Mouse (Mus musculus) NIH3T3 (cell line): ENCODE results near the gene Plet1.

Experiments
- DNase-seq: peaks from one replicate; pipeline ENCODE4 v3.0.0-alpha.2; 2012; ENCODE audit warnings: low read depth

Plet1 gene

DNA sequence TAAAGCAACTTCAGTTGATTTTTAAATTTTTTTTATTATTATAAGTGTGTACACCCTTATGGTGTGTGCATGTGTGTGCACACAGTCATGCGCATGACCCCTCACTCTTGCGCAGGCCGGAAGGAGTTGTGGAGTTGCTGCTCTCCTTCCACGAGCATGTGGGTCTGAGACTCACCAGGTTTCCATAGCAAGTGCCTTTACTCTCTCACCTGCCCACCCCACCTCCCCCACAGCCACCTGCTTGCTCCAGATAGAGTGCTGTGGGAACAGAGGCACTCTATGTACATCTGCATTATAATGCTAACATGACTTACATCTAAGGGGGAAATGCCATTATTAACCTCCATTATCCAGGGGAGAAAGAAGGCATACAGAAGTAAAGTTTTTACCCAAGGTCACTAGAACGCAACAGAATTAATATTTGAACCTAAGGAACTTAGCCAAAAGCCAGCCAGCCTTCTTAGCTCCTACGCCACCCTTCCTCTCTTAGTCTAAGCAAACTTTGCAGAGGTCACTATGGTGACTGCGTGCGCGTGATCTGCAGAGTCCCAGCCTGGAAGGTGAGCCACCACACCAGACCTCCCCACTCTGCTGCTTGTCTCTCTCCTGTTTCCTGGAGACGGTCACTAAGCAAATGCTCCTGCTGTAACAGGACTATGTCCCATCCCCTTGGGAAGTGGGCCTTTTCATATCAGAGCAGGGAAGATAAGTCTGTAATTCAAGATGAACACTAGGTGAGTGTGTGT lies 1.3 kb downstream of the Plet1 start:
- DNase-seq = no peak

DNA sequence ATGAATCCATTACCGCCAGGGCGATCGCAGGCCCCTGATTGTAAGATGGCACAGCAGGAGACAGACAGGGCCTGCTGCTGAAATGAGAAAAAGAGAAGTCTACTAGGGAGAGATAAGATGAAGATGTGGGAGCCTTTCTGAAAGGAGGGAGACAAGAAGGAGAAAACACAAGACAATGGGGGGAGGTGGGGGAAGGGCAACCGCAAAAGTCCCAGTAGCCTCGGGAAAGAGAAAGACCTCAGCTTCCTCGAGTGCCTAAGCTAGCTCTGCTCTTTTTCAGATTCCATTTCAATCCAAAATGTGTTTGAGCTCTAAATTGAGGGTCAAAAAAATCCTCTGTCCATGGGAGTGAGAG lies 1.8 kb downstream of the Plet1 start:
- DNase-seq = no peak

GRCm38 (mm10) chr9:50496546-50496945 lies 2.2 kb downstream of the Plet1 start:
- no peak for DNase-seq

DNA sequence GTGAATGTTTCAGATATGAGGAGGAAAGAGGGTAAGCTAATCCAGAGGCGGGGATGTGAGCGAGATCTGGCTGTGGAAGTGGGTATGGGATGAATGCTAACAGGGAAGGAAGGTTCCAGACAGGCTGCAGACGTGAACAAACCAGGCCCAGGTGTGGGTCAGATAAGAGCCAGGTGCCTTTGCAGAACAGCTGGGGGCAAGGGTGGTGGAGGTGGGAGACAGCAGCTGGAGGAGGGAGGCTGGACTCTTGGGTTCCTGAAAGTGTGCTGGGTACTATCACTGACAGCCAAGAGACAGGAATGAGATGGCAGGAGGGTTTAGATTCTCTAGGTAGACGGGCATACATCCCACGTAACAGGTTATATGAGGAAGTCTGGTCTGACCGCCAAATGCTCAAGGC lies 2.8 kb downstream of the Plet1 start:
- no peak for DNase-seq

DNA sequence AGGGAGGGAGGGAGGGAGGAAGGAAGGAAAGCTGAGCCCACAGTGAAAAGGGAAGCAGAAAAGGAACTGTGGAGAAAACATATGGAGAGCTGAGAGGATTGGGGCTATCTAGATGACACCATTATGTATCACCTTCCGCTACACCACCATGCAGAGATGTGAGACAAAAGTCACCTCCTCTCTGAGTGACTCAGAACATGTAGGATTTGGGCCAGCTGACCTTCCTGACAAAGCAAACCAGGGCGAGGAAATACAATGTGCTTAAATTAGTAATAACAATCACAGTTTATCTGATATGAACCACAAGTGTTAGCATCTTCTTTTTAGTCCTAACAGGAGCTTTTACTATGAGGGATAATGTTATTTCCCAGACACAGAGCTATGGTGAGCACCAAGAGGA lies 3.2 kb downstream of the Plet1 start:
- DNase-seq = no peak

DNA sequence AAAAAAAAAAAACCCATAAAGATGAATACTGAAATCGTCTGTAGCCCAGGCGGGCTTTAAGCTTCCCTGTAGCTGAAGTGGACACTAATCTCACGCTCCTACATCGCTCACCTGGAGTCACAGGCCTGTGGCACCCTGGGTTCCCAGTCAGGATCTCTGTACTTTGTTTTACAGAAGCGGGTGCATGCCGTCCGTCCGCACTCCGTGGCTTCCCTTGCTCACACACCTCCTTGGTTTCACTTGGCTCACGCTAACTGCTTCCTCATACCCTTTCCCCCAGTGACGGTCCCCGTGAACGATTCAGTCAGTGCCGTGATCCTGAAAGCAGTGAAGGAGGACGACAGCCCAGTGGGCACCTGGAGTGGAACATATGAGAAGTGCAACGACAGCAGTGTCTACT lies 4.5 kb downstream of the Plet1 start:
- no peak for DNase-seq

DNA sequence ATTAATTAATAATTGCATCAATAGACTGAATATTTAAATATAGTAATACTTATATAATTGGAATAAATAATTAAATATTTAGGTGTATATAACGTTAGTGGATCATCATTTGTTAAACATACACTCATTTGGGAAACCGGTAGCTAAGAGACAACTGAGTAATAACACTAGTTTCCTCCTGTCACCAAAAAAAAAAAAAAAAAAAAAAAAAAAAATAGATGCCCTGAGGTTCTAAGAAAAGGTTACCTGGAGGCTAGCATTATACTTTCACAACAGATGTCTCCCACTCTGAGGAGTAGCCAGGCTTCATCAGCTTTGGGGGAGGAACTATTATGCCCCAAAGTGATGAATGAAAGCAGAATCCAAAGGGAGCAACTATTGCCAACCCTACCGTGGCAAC lies 5.5 kb downstream of the Plet1 start:
- DNase-seq = no peak

DNA sequence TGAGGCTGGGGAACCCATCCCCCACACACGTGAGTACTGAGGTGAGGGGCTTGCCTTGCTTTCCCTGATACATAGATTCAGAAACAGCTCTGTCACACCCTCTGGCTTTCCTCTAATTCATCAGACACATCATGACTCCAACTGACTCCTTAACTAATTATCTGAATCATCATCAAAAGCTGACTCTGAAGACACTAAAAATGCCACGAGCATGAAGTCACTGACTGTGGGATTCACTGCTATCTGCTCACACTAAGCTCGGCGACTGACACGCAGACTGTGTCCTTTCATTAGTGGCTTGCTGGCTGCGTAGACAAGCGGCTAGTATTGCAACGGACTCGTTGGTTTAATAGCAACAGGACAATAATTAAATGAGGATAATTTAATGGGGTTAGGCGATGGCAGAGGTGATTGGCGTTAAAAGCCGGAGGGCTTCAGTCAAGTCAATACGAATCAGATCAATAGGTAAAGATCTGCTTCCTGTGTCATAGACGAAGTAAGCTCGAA lies 6.2 kb downstream of the Plet1 start:
- no peak for DNase-seq

DNA sequence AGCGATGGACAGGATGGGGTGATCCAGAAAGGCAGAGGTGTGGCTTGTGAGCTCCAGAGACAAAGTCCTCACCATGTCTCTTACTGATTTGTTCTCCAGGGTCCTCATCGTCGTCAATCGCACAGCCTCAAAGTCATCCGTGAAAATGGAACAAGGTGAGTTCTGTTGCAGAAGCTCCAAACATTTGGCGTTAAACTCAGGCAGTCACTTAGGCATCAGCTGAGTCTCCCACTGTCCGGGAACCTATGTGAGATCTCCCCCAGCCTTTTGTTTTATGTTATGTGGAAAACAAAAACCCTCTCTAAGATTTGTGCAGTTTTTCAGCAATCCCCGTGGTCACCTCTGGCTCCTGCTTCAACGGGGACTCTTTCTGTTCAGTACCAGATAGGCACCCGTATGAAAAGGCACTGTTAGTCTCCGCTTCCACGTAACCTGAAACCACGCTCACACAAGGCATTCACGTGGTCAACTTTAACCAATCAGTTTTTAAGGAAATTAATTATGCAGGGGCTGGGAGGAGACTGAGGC lies 6.7 kb downstream of the Plet1 start:
- peak; percentile 68 for DNase-seq

DNA sequence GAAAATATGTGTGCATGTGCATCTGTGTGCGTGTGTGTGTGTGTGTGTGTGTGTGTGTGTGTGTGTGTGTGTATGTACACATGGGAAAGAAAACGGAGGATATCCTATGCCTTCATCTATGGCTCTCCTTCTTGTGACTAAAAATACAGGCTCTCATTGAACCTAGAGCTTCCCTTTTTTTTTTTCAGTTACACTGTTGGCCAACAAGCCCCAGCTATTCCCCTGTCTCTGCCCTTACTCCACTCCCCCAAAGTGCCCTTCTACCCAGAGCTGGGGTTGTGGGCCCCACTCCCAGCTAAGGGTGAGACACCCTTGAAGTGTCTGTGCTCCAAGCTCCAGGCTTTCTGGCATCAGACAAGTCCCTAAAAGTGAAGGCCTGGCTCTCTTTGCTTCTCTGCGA lies 8.6 kb downstream of the Plet1 start:
- no peak for DNase-seq

DNA sequence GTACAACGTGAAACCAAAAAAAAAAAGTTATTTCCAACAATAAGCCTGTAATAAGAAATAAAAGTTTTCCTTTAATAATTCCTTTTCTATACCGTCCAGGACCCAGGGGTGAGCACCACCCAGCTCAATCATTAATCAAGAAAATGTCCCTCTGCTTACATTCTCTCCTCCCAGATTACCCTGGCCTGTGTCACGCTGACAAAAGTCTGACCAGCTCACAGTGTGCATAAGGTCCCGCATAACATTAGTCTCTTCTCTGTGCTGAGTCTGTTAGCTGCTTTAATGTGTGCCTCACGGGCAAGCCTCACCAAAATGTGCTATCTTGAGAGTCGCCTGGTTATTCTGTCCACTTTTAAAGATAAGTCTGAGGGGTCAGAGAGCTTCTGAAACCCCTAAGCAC lies 11.1 kb downstream of the Plet1 start:
- DNase-seq = no peak

- no peak for DNase-seq
Measured at GRCm38 (mm10) chr9:50507570-50507969, 13.2 kb downstream of the Plet1 start.

- DNase-seq = no peak
Measured at GRCm38 (mm10) chr9:50515462-50515861, 21.1 kb downstream of the Plet1 start.

DNA sequence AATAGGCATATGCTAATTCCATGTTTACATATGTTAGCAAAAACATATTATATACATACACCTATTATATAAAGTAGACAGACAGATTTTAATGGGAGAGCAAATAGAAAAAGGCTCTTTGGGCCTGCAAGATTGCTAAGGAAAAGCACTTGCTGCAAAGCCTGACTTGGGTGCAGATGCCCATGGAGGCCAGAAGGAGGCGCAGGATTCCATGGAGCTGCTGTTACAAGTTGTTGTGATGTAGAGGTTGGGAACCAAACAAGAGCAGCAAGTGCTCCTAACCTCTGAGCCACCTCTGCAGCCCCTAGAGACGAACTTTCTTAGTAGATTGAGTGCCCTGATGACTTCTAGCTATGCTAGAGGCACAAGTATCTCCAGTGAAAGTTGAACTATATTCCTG lies 24.5 kb downstream of the Plet1 start:
- DNase-seq = peak; percentile 54

GRCm38 (mm10) chr9:50520748-50521147 lies 26.4 kb downstream of the Plet1 start:
- DNase-seq = peak; percentile 15

DNA sequence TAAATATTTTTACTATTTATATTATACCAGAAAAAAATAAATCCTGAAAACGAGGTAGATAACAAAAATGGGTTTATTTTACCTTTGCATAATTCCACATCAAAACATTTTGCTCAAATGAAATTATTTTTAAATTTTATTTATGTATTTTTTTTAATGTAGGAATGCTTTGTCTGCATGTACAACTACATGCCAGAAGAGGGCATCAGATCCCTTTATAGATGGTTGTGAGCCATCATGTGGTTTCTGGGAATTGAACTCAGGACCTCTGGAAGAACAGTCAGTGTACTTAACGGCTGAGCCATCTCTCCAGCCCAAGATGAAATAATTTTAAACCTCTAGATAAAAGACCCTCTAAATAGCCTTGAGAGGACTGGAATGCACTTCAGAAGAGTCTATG lies 27.2 kb downstream of the Plet1 start:
- no peak for DNase-seq

DNA sequence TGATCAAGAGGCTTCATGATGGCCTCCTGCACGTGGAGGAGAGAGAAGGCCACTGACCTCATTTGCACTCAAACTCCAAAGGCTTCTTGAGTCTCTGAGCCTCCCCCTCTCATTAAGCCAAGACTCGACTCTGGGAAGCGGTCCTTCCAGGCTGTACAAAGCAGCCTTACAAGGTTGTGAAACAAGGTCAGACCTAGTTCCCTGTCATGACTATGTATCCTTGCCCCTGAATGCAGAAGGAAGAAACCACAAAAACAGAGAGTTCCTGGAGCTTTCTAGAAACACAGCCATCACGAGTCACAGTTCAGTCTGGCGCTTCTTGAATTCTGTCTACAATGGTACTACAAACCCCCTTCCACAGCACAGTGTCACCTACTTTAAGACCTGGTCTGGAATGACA lies 28.2 kb downstream of the Plet1 start:
- no peak for DNase-seq

- DNase-seq = no peak
Measured at GRCm38 (mm10) chr9:50524936-50525335, 30.6 kb downstream of the Plet1 start.

DNA sequence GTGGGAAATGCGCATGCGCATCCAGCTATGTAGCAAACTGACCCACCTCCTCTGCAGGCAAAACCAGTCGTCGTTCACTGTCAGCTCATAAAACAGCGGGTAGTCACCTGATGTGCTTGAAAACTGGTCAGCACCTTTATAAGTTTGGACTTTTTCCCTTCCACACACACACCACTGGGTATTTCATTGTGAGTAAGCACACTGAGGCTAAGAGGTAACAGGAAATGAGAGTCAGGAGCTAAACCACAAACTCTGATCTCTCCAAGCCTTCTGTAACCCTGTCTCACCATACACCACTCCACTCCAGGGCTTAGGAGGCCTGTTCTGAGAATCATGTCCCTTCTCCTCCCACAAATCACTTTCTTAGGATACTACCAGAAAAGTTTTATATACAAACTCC lies 31.3 kb downstream of the Plet1 start:
- no peak for DNase-seq

DNA sequence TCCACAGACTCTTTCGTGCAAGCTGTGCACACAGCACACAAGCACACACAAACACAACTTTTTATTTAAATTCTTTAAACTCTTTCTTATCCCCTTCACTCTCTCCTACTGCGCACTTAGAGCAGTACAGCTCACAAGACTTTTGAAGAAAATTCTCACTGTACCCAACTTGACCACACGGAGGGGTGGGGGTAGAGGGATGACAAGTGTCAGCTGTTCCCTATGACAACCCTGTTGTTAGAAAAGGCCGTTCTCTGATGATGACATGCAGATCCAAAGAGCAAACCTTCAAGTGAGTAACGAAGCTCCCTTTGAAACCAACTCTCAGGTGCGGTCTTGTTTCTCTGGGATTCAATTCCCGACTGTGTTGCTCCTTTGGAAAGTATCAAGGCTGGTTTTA lies 33.5 kb downstream of the Plet1 start:
- DNase-seq = no peak

GRCm38 (mm10) chr9:50528293-50528892 lies 34.1 kb downstream of the Plet1 start, which contains the start of gene Pts:
TSS of gene Pts (minus strand) at chr9:50528724.
- DNase-seq = peak; percentile 98

GRCm38 (mm10) chr9:50530890-50531289 lies 36.6 kb downstream of the Plet1 start:
- DNase-seq = peak; percentile 69

DNA sequence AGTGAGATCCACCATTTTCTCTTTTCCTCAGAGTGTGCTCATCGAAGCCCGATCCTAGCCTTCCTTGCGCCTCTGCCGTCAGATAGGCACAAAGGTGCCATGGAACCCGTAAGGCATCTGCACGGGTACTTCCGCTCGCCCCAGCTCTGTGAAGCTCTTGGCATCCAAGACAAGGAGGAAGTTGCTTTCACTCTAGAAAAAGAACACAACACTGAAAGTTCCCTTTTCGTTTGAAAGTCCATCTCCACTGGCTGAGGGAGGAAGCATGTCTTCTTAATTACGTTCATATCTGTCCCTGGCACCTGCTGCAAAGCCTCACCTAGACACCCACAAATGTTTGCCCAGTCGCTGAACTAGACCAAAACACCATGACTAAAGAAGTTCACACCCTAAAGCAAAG lies 39.0 kb downstream of the Plet1 start:
- DNase-seq = no peak

DNA sequence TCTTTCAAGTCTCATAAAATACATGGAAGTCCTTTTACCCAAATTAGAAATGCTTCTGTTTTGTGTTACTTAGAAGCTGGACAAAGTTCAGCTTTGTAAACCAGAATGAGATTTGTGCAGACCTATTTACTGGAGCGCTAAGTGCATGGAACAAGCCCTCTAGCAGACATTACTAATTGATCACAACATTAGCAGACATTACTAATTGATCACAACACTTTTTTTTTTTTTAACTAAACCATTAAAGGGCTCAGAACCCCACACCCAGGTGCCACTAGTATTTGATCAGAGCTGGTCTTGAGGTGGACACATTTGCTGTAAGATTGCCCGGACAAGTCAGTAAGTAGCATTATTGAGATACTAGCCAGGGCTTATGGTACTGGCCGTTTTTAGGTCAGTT lies 39.5 kb downstream of the Plet1 start:
- DNase-seq = no peak
